Comparison of ENCODE assay signal across 8 mouse cellular contexts in genomic region chr19:24875129-24875870, GRCm38 (mm10). TPM values are rescaled to one million over a fixed set of nuclear protein-coding genes. Genes with fewer than 3 reads are reported as not detected.
DNase-seq lines count a peak whose midpoint lies in the region; ATAC-seq and TF ChIP-seq lines count a peak whose summit lies in the region.
"Not testable (repeated sequence)": the region's sequence is repeated elsewhere in the genome, so short reads cannot be mapped to it uniquely, and the experiment has no call there.

Gene Gm10053, plus strand, starts transcription at chr19:24875686.

- H3K4me3 ChIP-seq in embryonic facial prominence, embryonic 12.5 days; kidney, embryonic 15.5 days (replicated peaks); limb, embryonic 11.5 days (ENCODE audit: low read depth, low read length); stomach, embryonic 16.5 days (replicated peaks; ENCODE audit: low read length): not testable (repeated sequence)

- intact Hi-C loops in heart, postnatal 14 days (cut with DNase I) = not testable (repeated sequence)

- in situ Hi-C loops in Patski (cut with MboI; ENCODE audit: low pct_unique_long_range_greater_than_20kb) = not testable (repeated sequence)

- H3K9ac ChIP-seq in embryonic facial prominence, embryonic 12.5 days; kidney, embryonic 15.5 days; limb, embryonic 11.5 days (ENCODE audit: low read length); stomach, embryonic 16.5 days (ENCODE audit: low read length): not testable (repeated sequence)

- H3K9me3 ChIP-seq in embryonic facial prominence, embryonic 12.5 days; kidney, embryonic 15.5 days (replicated peaks); limb, embryonic 11.5 days (ENCODE audit: control insufficient read depth, low read length); stomach, embryonic 16.5 days (replicated peaks; ENCODE audit: control insufficient read depth, low read length): not testable (repeated sequence)

- CTCF ChIA-PET in Patski (lab: Charles Lee) = not testable (repeated sequence)

- H3K27ac ChIP-seq in embryonic facial prominence, embryonic 12.5 days; kidney, embryonic 15.5 days; limb, embryonic 11.5 days (replicated peaks; ENCODE audit: low read depth, low read length); stomach, embryonic 16.5 days (ENCODE audit: low read length): not testable (repeated sequence)

- not testable (repeated sequence) for H3K36me3 ChIP-seq in embryonic facial prominence, embryonic 12.5 days; kidney, embryonic 15.5 days; limb, embryonic 11.5 days (ENCODE audit: control insufficient read depth, insufficient read depth, low read length); stomach, embryonic 16.5 days (ENCODE audit: control insufficient read depth, insufficient read depth, low read length)

- H3K4me1 ChIP-seq in embryonic facial prominence, embryonic 12.5 days; kidney, embryonic 15.5 days; limb, embryonic 11.5 days (ENCODE audit: control insufficient read depth, insufficient read depth, low read length); stomach, embryonic 16.5 days (ENCODE audit: control insufficient read depth, insufficient read depth, low read length): not testable (repeated sequence)

- H3K4me2 ChIP-seq in embryonic facial prominence, embryonic 12.5 days (replicated peaks); kidney, embryonic 15.5 days; limb, embryonic 11.5 days (ENCODE audit: low read depth, severe bottlenecking); stomach, embryonic 16.5 days (ENCODE audit: low read depth, low read length): not testable (repeated sequence)

- WGBS in embryonic facial prominence, embryonic 12.5 days = 87% methylated on average over 23 of the region's 26 CpGs
- 73% methylated on average over 23 of the region's 26 CpGs for WGBS in kidney, embryonic 15.5 days
- WGBS in limb, embryonic 11.5 days = 70% methylated on average over 23 of the region's 26 CpGs
- 60% methylated on average over 23 of the region's 26 CpGs for WGBS in stomach, embryonic 16.5 days

- POLR2A ChIA-PET in Patski (lab: Charles Lee) = interaction anchor here (0.8 kb wide), 1 partner anchor 265 kb away, joined by 9 read pairs; no protein-coding TSS in a partner anchor

- not testable (repeated sequence) for ATAC-seq in Patski; embryonic facial prominence, embryonic 12.5 days (ENCODE audit: insufficient number of reproducible peaks, insufficient read depth, low FRiP score, low TSS enrichment); kidney, embryonic 15.5 days (replicated peaks; ENCODE audit: low FRiP score); limb, embryonic 11.5 days (ENCODE audit: insufficient number of reproducible peaks, low FRiP score, low TSS enrichment, low read depth); stomach, embryonic 16.5 days (ENCODE audit: insufficient read depth, low FRiP score)
- ATAC-seq in megakaryocyte-erythroid progenitor cell, adult 5-6 weeks (replicated peaks; ENCODE audit: low FRiP score, low TSS enrichment, poor library complexity, severe bottlenecking) = peak; percentile 90

- not testable (repeated sequence) for DNase-seq in Patski (ENCODE audit: low read depth, low spot score); gastrocnemius, postnatal 10 days; heart, postnatal 14 days; limb, embryonic 11.5 days (ENCODE audit: low spot score)

- peaks cover 10% of the 10 kb centered on the region for H3K27me3 ChIP-seq in Patski
- not testable (repeated sequence) for H3K27me3 ChIP-seq in embryonic facial prominence, embryonic 12.5 days; kidney, embryonic 15.5 days; limb, embryonic 11.5 days (ENCODE audit: control insufficient read depth, insufficient read depth, low read length); stomach, embryonic 16.5 days (ENCODE audit: control insufficient read depth, insufficient read depth, low read length)

- not testable (repeated sequence) for TF ChIP-seq CTCF in Patski (IDR thresholded peaks at IDR 0.05)

RNA-seq across cellular contexts. Expression of gene Gm10053, which starts in this region (rescaled TPM):
- polyA plus RNA-seq in Patski (2021) = 315 TPM
- polyA plus RNA-seq in embryonic facial prominence, embryonic 12.5 days (2016; fragmentation: Nextera tagmentation; extraction: Ambion mirVana) = 211 and 218 TPM in 2 replicates
- total RNA-seq in gastrocnemius, postnatal 10 days (2021) = 100 to 1,000 TPM; 367 to 503 TPM
- 1,000 to 10,000 TPM; 1,073 to 1,123 TPM for total RNA-seq in heart, postnatal 14 days (2021)
- 279 and 310 TPM in 2 replicates for polyA plus RNA-seq in kidney, embryonic 15.5 days (2015; fragmentation: Nextera tagmentation; extraction: Ambion mirVana)
- 250 and 263 TPM in 2 replicates for polyA plus RNA-seq in limb, embryonic 11.5 days (2014; fragmentation: Nextera tagmentation; extraction: Ambion mirVana)
- 165 and 186 TPM in 2 replicates for total RNA-seq in megakaryocyte-erythroid progenitor cell, adult 5-6 weeks (2014; fragmentation: Nextera tagmentation)
- 47.6 and 162 TPM in 2 replicates for total RNA-seq in megakaryocyte-erythroid progenitor cell, adult 5-6 weeks (2017)
- 239 and 241 TPM in 2 replicates for polyA plus RNA-seq in stomach, embryonic 16.5 days (2015; fragmentation: Nextera tagmentation; extraction: Ambion mirVana)
